Comparison of ENCODE assay signal across 24 mouse cellular contexts in the genomic region with DNA sequence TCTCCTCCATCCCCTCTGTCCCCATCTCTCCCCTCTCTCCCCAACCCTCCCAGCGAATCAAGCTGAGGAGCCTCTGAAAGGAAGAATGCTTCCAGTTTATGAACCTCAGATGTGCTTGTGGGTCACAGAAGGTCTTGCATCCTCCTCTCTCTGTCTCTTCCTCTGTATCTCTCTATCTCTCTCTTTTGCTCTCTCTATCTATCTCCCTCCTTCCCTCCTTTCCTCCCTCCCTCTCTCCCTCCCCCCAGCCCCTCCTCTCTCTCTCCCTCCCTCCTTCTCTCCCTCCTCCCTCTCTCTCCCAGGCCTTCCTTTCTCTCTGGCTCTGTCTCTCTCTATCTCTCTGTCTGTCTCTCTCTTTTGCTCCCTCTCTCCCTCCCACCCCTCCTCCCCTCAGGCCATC. TPM values are rescaled to one million over a fixed set of nuclear protein-coding genes. Genes with fewer than 3 reads are reported as not detected.
A peak's percentile ranks its signal among the peaks of the same experiment; 100 is the strongest.
DNase-seq lines count a peak whose midpoint lies in the region; ATAC-seq and TF ChIP-seq lines count a peak whose summit lies in the region.
"Had no signal": no experiment of that assay in that cellular context is flagged by ENCODE, and none has a peak within 500 bp of the region (broad histone marks: within the 10 kb centered on the region; RNA-seq: fewer than 3 reads in every experiment).

No protein-coding gene starts in this region.

- TF ChIP-seq CTCF in heart, adult 2 months (IDR thresholded peaks at IDR 0.05), result no peak
- TF ChIP-seq CTCF in midbrain, postnatal 0 days (IDR thresholded peaks at IDR 0.05), result no peak

- WGBS in heart, embryonic 12.5 days, result 38% methylated on average over 1 of the region's 1 CpGs
- 53% methylated on average over 1 of the region's 1 CpGs for WGBS in heart, adult 2 months
- 50% methylated on average over 1 of the region's 1 CpGs for WGBS in midbrain, embryonic 13.5 days
- 9% methylated on average over 1 of the region's 1 CpGs for WGBS in midbrain, postnatal 0 days
- 15% methylated on average over 1 of the region's 1 CpGs for WGBS in liver, embryonic 11.5 days

- no peak overlapping the region for H3ac ChIP-seq in myocyte (ENCODE audit: control insufficient read depth, insufficient read length)

- H3K27ac ChIP-seq in heart, embryonic 12.5 days (ENCODE audit: poor library complexity, severe bottlenecking), result no peak overlapping the region
- no peak overlapping the region for H3K27ac ChIP-seq in heart, adult 2 months
- H3K27ac ChIP-seq in midbrain, embryonic 13.5 days, result peak overlapping the region; percentile 73; the same call in 1 of the 2 replicates
- no peak overlapping the region for H3K27ac ChIP-seq in midbrain, postnatal 0 days (ENCODE audit: low read depth, low read length)
- peak overlapping the region; percentile 51 for H3K27ac ChIP-seq in liver, embryonic 11.5 days (ENCODE audit: low read depth, low read length)
- H3K27ac ChIP-seq: forebrain, embryonic 13.5 days; intestine, embryonic 15.5 days; stomach, embryonic 15.5 days had no signal

- H3K79me2 ChIP-seq in heart, adult 2 months (replicated peaks; ENCODE audit: control insufficient read depth, insufficient read depth, low read length), result no peaks in the 10 kb centered on the region
- H3K79me2 ChIP-seq in myocyte (ENCODE audit: control insufficient read depth, insufficient read depth), result no peaks in the 10 kb centered on the region

- H3K4me1 ChIP-seq in heart, embryonic 12.5 days (replicated peaks), result 0 out of 2 replicates have a peak, but pooled peaks cover 2% of the 10 kb centered on the region
- no peaks in the 10 kb centered on the region for H3K4me1 ChIP-seq in heart, adult 2 months (ENCODE audit: control insufficient read depth, insufficient read depth, low read length)
- H3K4me1 ChIP-seq in midbrain, embryonic 13.5 days (replicated peaks), result peaks cover 21% of the 10 kb centered on the region
- H3K4me1 ChIP-seq in midbrain, postnatal 0 days (ENCODE audit: insufficient read depth, low read length), result no peaks in the 10 kb centered on the region
- H3K4me1 ChIP-seq in liver, embryonic 11.5 days (replicated peaks; ENCODE audit: control insufficient read depth, insufficient read depth, low read length), result peaks cover 22% of the 10 kb centered on the region
- H3K4me1 ChIP-seq: intestine, embryonic 15.5 days; megakaryocyte, embryonic 14.5 days; stomach, embryonic 15.5 days had no signal

- TF ChIP-seq EP300 in heart, adult 2 months (IDR thresholded peaks at IDR 0.05; ENCODE audit: insufficient read depth, low read depth, low read length), result no peak

- intact Hi-C loops in heart, adult 2 months (cut with DNase I), result no loop called here

- ATAC-seq in heart, embryonic 12.5 days (ENCODE audit: insufficient number of reproducible peaks, low FRiP score), result peak; percentile 64
- no peak for ATAC-seq in midbrain, embryonic 13.5 days
- ATAC-seq in midbrain, postnatal 0 days (ENCODE audit: low FRiP score), result no peak
- peak; percentile 40 for ATAC-seq in liver, embryonic 11.5 days (replicated peaks; ENCODE audit: low FRiP score)
- ATAC-seq: intestine, embryonic 15.5 days had no signal

- no peaks in the 10 kb centered on the region for H3K36me3 ChIP-seq in heart, embryonic 12.5 days
- no peaks in the 10 kb centered on the region for H3K36me3 ChIP-seq in heart, adult 2 months (ENCODE audit: control insufficient read depth, insufficient read depth, low read length)
- no peaks in the 10 kb centered on the region for H3K36me3 ChIP-seq in midbrain, embryonic 13.5 days
- no peaks in the 10 kb centered on the region for H3K36me3 ChIP-seq in midbrain, postnatal 0 days (ENCODE audit: insufficient read depth, low read length)
- no peaks in the 10 kb centered on the region for H3K36me3 ChIP-seq in liver, embryonic 11.5 days (ENCODE audit: control insufficient read depth, insufficient read depth, low read length)
- no peaks in the 10 kb centered on the region for H3K36me3 ChIP-seq in myocyte (ENCODE audit: control insufficient read depth, insufficient read depth)
- H3K36me3 ChIP-seq: intestine, embryonic 15.5 days; stomach, embryonic 15.5 days had no signal

- TF ChIP-seq POLR2A in heart, adult 2 months (IDR thresholded peaks at IDR 0.05; ENCODE audit: insufficient read depth, low read depth, low read length), result no peak
- TF ChIP-seq POLR2A in myocyte (IDR thresholded peaks at IDR 0.05; ENCODE audit: insufficient read length, low read depth), result no peak

- no peaks in the 10 kb centered on the region for H3K27me3 ChIP-seq in heart, embryonic 12.5 days (replicated peaks)
- H3K27me3 ChIP-seq in heart, adult 2 months (ENCODE audit: control insufficient read depth, insufficient read depth, low read length), result no peaks in the 10 kb centered on the region
- peaks cover 12% of the 10 kb centered on the region for H3K27me3 ChIP-seq in midbrain, embryonic 13.5 days
- H3K27me3 ChIP-seq in midbrain, postnatal 0 days (ENCODE audit: insufficient read depth, low read length), result no peaks in the 10 kb centered on the region
- H3K27me3 ChIP-seq in liver, embryonic 11.5 days (replicated peaks; ENCODE audit: control insufficient read depth, insufficient read depth, low read length), result no peaks in the 10 kb centered on the region
- H3K27me3 ChIP-seq in myocyte (ENCODE audit: control insufficient read depth, insufficient read depth, insufficient read length), result no peaks in the 10 kb centered on the region
- H3K27me3 ChIP-seq: intestine, embryonic 15.5 days; megakaryocyte, embryonic 14.5 days; stomach, embryonic 15.5 days had no signal

- H3K9me3 ChIP-seq in heart, embryonic 12.5 days (replicated peaks), result no peaks in the 10 kb centered on the region
- H3K9me3 ChIP-seq in midbrain, embryonic 13.5 days, result no peaks in the 10 kb centered on the region
- H3K9me3 ChIP-seq in midbrain, postnatal 0 days (ENCODE audit: low read length), result no peaks in the 10 kb centered on the region
- no peaks in the 10 kb centered on the region for H3K9me3 ChIP-seq in liver, embryonic 11.5 days (ENCODE audit: control insufficient read depth, low read length)
- H3K9me3 ChIP-seq: forebrain, embryonic 13.5 days; intestine, embryonic 15.5 days; megakaryocyte, embryonic 14.5 days; stomach, embryonic 15.5 days had no signal

- no peak overlapping the region for H3K9ac ChIP-seq in heart, embryonic 12.5 days
- H3K9ac ChIP-seq in heart, adult 2 months (ENCODE audit: low read depth, low read length), result no peak overlapping the region
- no peak overlapping the region for H3K9ac ChIP-seq in midbrain, embryonic 13.5 days (replicated peaks)
- no peak overlapping the region for H3K9ac ChIP-seq in midbrain, postnatal 0 days (replicated peaks; ENCODE audit: low read length, poor library complexity, severe bottlenecking)
- no peak overlapping the region; the same call in 1 of the 2 replicates for H3K9ac ChIP-seq in liver, embryonic 11.5 days (ENCODE audit: low read depth, low read length)
- H3K9ac ChIP-seq: forebrain, embryonic 13.5 days; intestine, embryonic 15.5 days; stomach, embryonic 15.5 days had no signal

- H3K4me2 ChIP-seq in heart, embryonic 12.5 days, result no peak overlapping the region
- no peak overlapping the region for H3K4me2 ChIP-seq in midbrain, embryonic 13.5 days (replicated peaks)
- H3K4me2 ChIP-seq in midbrain, postnatal 0 days (ENCODE audit: low read depth, low read length, poor library complexity, severe bottlenecking), result no peak overlapping the region
- peak overlapping the region; percentile 28 for H3K4me2 ChIP-seq in liver, embryonic 11.5 days
- peak overlapping the region; percentile 8 for H3K4me2 ChIP-seq in myocyte (ENCODE audit: low read depth)
- H3K4me2 ChIP-seq: forebrain, embryonic 13.5 days; intestine, embryonic 15.5 days; stomach, embryonic 15.5 days had no signal

- DNase-seq in heart, adult 2 months, result no peak
- DNase-seq in midbrain, postnatal 0 days (ENCODE audit: low spot score), result no peak
- DNase-seq in liver, embryonic 11.5 days (ENCODE audit: low spot score), result no peak
- no peak for DNase-seq in embryo, embryonic 9.5 days (ENCODE audit: extremely low spot score)
- DNase-seq: B cell, adult 2 months; cerebellum, adult 18-20 months; cerebellum, postnatal 25 days; embryo, embryonic 11 days; gastrocnemius, postnatal 25 days; heart, postnatal 4 days; kidney, adult 9 months; kidney, postnatal 4 days; layer of hippocampus, adult 9-11 months; lung, adult 2 months; thymus, adult 2 months had no signal

- H3K4me3 ChIP-seq in heart, embryonic 12.5 days, result no peak overlapping the region
- H3K4me3 ChIP-seq in heart, adult 2 months, result no peak overlapping the region
- H3K4me3 ChIP-seq in midbrain, embryonic 13.5 days (replicated peaks), result no peak overlapping the region
- H3K4me3 ChIP-seq in midbrain, postnatal 0 days (ENCODE audit: low read depth, low read length), result no peak overlapping the region
- no peak overlapping the region for H3K4me3 ChIP-seq in liver, embryonic 11.5 days (ENCODE audit: low read depth, low read length)
- H3K4me3 ChIP-seq in myocyte, result no peak overlapping the region
- H3K4me3 ChIP-seq: forebrain, embryonic 13.5 days; intestine, embryonic 15.5 days; megakaryocyte, embryonic 14.5 days; stomach, embryonic 15.5 days had no signal

TF ChIP-seq in myocyte, 11 proteins besides CTCF, POLR2A, EP300 and RAD21 (continues in another document):
- no peak for TF ChIP-seq E2F4 (IDR thresholded peaks at IDR 0.05; ENCODE audit: insufficient read depth)
- TF ChIP-seq USF1 (IDR thresholded peaks at IDR 0.05; ENCODE audit: low read depth), result no peak
- no peak for TF ChIP-seq TCF12 (IDR thresholded peaks at IDR 0.05; ENCODE audit: insufficient read depth, poor library complexity, severe bottlenecking)
- TF ChIP-seq SRF (IDR thresholded peaks at IDR 0.05; ENCODE audit: control insufficient read depth, insufficient read length, low read depth), result no peak
- no peak for TF ChIP-seq MAX (IDR thresholded peaks at IDR 0.05; ENCODE audit: low read depth)

RNA-seq across cellular contexts. Expression of a gene that starts 46.8 kb away (rescaled TPM):
- polyA plus RNA-seq in heart, embryonic 12.5 days (2016; fragmentation: Nextera tagmentation; extraction: Ambion mirVana), result 24.3 and 24.5 TPM in 2 replicates
- total RNA-seq in heart, adult 2 months (2021), result 1 to 10 TPM; 5.4 to 6.1 TPM
- 6.4 and 9.4 TPM in 2 replicates for polyA plus RNA-seq in heart, adult 2 months (2012; rRNA removed)
- 24.4 and 30.2 TPM in 2 replicates for polyA plus RNA-seq in midbrain, embryonic 13.5 days (2015; fragmentation: Nextera tagmentation; extraction: Ambion mirVana)
- 10.2 and 10.8 TPM in 2 replicates for total RNA-seq in midbrain, postnatal 0 days (2014; rRNA removed)
- polyA plus RNA-seq in midbrain, postnatal 0 days (2015; fragmentation: Nextera tagmentation; extraction: Ambion mirVana), result 21.1 and 21.9 TPM in 2 replicates
- 56.2 and 63.7 TPM in 2 replicates for polyA plus RNA-seq in liver, embryonic 11.5 days (2014; fragmentation: Nextera tagmentation; extraction: Ambion mirVana)
- 3.9 TPM for polyA plus RNA-seq in myocyte (2012; fragmentation: generic; extraction: Trizol)

RNA-seq across cellular contexts. Expression of a gene that starts 50.2 kb away (rescaled TPM):
- not detected in 2 replicates for polyA plus RNA-seq in heart, embryonic 12.5 days (2016; fragmentation: Nextera tagmentation; extraction: Ambion mirVana)
- total RNA-seq in heart, adult 2 months (2021), result not detected
- not detected in 2 replicates for polyA plus RNA-seq in heart, adult 2 months (2012; rRNA removed)
- polyA plus RNA-seq in midbrain, embryonic 13.5 days (2015; fragmentation: Nextera tagmentation; extraction: Ambion mirVana), result 0.22 and 0.23 TPM in 2 replicates
- total RNA-seq in midbrain, postnatal 0 days (2014; rRNA removed), result 0.60 and 0.71 TPM in 2 replicates
- polyA plus RNA-seq in midbrain, postnatal 0 days (2015; fragmentation: Nextera tagmentation; extraction: Ambion mirVana), result 0.94 and 1.1 TPM in 2 replicates
- polyA plus RNA-seq in liver, embryonic 11.5 days (2014; fragmentation: Nextera tagmentation; extraction: Ambion mirVana), result 0.06 and 0.08 TPM in 2 replicates
- polyA plus RNA-seq in myocyte (2012; fragmentation: generic; extraction: Trizol), result not detected
- total RNA-seq: adrenal gland, postnatal 4 days; gastrocnemius, postnatal 25 days; heart, postnatal 4 days had no signal
- polyA plus RNA-seq: intestine, embryonic 15.5 days; limb, embryonic 11.5 days; lung, adult 2 months; stomach, embryonic 15.5 days; thymus, adult 2 months had no signal

Comparison
In these comparisons a context has a peak if more than half of its experiments do, and no peak if none do; other contexts are left out.
1. H3K27ac ChIP-seq: peak in midbrain, embryonic 13.5 days (single experiment) and liver, embryonic 11.5 days (single experiment); none in heart, embryonic 12.5 days (single experiment), heart, adult 2 months (single experiment) and midbrain, postnatal 0 days (single experiment).
2. ATAC-seq: peak in heart, embryonic 12.5 days (single experiment) and liver, embryonic 11.5 days (single experiment); none in midbrain, embryonic 13.5 days (single experiment) and midbrain, postnatal 0 days (single experiment).
3. H3K4me2 ChIP-seq: peak in liver, embryonic 11.5 days (single experiment) and myocyte (single experiment); none in heart, embryonic 12.5 days (single experiment), midbrain, embryonic 13.5 days (single experiment) and midbrain, postnatal 0 days (single experiment).